Mouse (Mus musculus) mature B cell (primary cell): ENCODE results near the gene Mpc1.
"Not testable (repeated sequence)": the region's sequence is repeated elsewhere in the genome, so short reads cannot be mapped to it uniquely, and the experiment has no call there.

Experiments
- in situ Hi-C: fragments of 300-500 bp; cut with MboI; formaldehyde crosslinking; loops from 2 replicates; pipeline ENCODE4 v1.14.3; 2019

Gene Mpc1

GRCm38 (mm10) chr17:8282821-8283525 is at the start of gene Mpc1:
Mpc1 (plus strand) TSS chr17:8282904.
- in situ Hi-C loops, result no loop called here

GRCm38 (mm10) chr17:8233618-8234214 is 49.0 kb upstream of the Mpc1 start:
- in situ Hi-C loops, result no loop called here

GRCm38 (mm10) chr17:8234537-8234936 is 48.2 kb upstream of the Mpc1 start:
- in situ Hi-C loops, result no loop called here

GRCm38 (mm10) chr17:8235743-8236142 is 47.0 kb upstream of the Mpc1 start, which contains the start of gene Ccr6:
Ccr6 (plus strand) TSS chr17:8236043.
- in situ Hi-C loops, result no loop called here

GRCm38 (mm10) chr17:8238012-8238710 is 44.5 kb upstream of the Mpc1 start:
- in situ Hi-C loops, result no loop called here

GRCm38 (mm10) chr17:8239561-8239960 is 43.1 kb upstream of the Mpc1 start:
- in situ Hi-C loops, result no loop called here

- in situ Hi-C loops, result no loop called here
These were observed 42.2 kb upstream of the Mpc1 start for GRCm38 (mm10) chr17:8240517-8240916.

- in situ Hi-C loops, result no loop called here
These were observed 41.1 kb upstream of the Mpc1 start for GRCm38 (mm10) chr17:8241645-8242044.

- in situ Hi-C loops, result no loop called here
These were observed 40.5 kb upstream of the Mpc1 start for GRCm38 (mm10) chr17:8242186-8242585.

- in situ Hi-C loops, result no loop called here
These were observed 38.6 kb upstream of the Mpc1 start for GRCm38 (mm10) chr17:8244124-8244523.

- in situ Hi-C loops, result loop anchor here (5.0 kb wide), 1 partner anchor 44 kb away; no protein-coding TSS in a partner anchor
These were observed 36.5 kb upstream of the Mpc1 start for GRCm38 (mm10) chr17:8246102-8246754.

GRCm38 (mm10) chr17:8251704-8252103 is 31.0 kb upstream of the Mpc1 start:
- in situ Hi-C loops, result no loop called here

GRCm38 (mm10) chr17:8254268-8254667 is 28.4 kb upstream of the Mpc1 start:
- in situ Hi-C loops, result no loop called here

- in situ Hi-C loops, result no loop called here
These were observed 27.8 kb upstream of the Mpc1 start for GRCm38 (mm10) chr17:8254914-8255313.

GRCm38 (mm10) chr17:8255583-8255982 is 27.1 kb upstream of the Mpc1 start:
- in situ Hi-C loops, result no loop called here

- in situ Hi-C loops, result no loop called here
These were observed 25.7 kb upstream of the Mpc1 start for GRCm38 (mm10) chr17:8256982-8257381.

GRCm38 (mm10) chr17:8264638-8265037 is 18.1 kb upstream of the Mpc1 start:
- in situ Hi-C loops, result not testable (repeated sequence)

- in situ Hi-C loops, result no loop called here
These were observed 10.5 kb upstream of the Mpc1 start for GRCm38 (mm10) chr17:8272054-8272749.

- in situ Hi-C loops, result no loop called here
These were observed 9.8 kb upstream of the Mpc1 start for GRCm38 (mm10) chr17:8272951-8273350.

GRCm38 (mm10) chr17:8276071-8276470 is 6.6 kb upstream of the Mpc1 start:
- in situ Hi-C loops, result no loop called here

GRCm38 (mm10) chr17:8276680-8277079 is 6.0 kb upstream of the Mpc1 start:
- in situ Hi-C loops, result no loop called here

- in situ Hi-C loops, result no loop called here
These were observed 5.4 kb upstream of the Mpc1 start for GRCm38 (mm10) chr17:8277266-8277665.
